Mouse (Mus musculus) brown adipose tissue, adult 24 weeks (tissue): ENCODE results near the gene Abhd18. TPM values are rescaled to one million over a fixed set of nuclear protein-coding genes. Genes with fewer than 3 reads are reported as not detected.

Experiments
- polyA plus RNA-seq: library from polyadenylated mRNA; stranded (reverse); fragments of >200 nt; gene quantifications from 2 replicates; pipeline ENCODE4 v1.2.4, GENCODE M21; 2012; ENCODE audit not compliant: missing spikeins, insufficient read depth, insufficient read length

Abhd18 gene
- polyA plus RNA-seq, 1 experiment: 5.0 TPM

Other genes with a start within 250 kb of the Abhd18 start
- gene Slc25a31, start 138.1 kb upstream of the Abhd18 start, polyA plus RNA-seq: 0.48 TPM in 1 of 2 replicates, not detected in the other
- 36.8 and 43.5 TPM in 2 replicates for gene Hspa4l, start 102.5 kb upstream of the Abhd18 start, polyA plus RNA-seq
- 3.6 and 6.6 TPM in 2 replicates for gene Plk4, start 47.0 kb upstream of the Abhd18 start, polyA plus RNA-seq
- gene Mfsd8, start 84 bp upstream of the Abhd18 start, polyA plus RNA-seq: 18.8 and 19.8 TPM in 2 replicates
- not detected in 2 replicates for gene 1700034I23Rik, start 55.6 kb downstream of the Abhd18 start, polyA plus RNA-seq
- gene Larp1b, start 102.9 kb downstream of the Abhd18 start, polyA plus RNA-seq: 44.0 and 45.0 TPM in 2 replicates
- 70.7 and 98.3 TPM in 2 replicates for gene Pgrmc2, start 236.1 kb downstream of the Abhd18 start, polyA plus RNA-seq